Mouse (Mus musculus): ENCODE measurements around the gene Ryk. TPM values are rescaled to one million over a fixed set of nuclear protein-coding genes. Genes with fewer than 3 reads are reported as not detected.

Ryk gene
- total RNA-seq, 2 experiments from 2014 or later: 60.0 to 60.5 TPM

DNA sequence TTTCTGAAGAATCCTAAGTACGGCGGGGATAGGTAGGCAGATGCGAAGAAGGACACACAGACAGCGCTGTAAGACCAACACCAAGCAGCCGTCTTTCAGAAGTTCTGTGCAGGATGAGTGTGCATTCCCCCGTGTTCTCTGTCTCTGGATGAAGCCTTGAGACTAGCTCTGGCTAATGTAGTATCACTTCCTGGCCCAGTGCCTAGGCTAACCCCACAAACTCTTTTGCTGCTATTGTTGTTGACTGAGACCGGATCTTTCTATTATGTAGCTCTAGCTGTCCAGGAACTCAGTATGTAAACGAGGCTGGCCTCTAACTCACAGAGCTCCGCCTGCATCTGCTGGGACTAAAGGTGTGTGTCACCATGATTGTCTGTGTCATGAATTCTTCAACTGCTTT, 110.2 kb downstream of the Ryk start:
- no peak for DNase-seq (ENCODE audit: low spot score in 2 of 2)

DNA sequence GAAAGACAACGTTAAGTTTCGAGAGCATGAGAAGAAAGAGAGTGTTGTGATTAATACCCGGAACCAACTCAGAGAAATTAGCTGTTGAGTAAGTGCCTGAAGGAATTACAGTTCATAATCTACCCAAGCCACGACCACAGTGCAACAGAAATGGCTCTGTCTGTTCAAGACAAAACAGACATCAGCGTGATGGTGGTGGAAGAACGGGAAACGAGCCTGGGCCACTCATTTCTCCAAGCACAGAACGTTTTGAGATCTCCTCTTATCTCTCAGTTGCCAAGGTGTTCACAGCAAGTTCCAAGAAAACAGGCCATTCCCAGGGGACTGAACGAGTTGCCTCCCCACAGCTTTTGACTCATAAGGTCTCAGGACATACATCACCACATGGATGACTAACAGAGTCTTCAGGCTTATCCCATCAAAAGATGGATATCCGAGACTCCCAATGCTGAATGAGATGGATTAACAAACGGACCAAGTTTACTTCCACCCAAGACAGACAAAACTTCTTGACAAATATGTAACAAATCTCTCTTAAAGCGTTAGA, 111.8 kb downstream of the Ryk start:
- no peak for DNase-seq (ENCODE audit: low spot score in 2 of 2)

DNA sequence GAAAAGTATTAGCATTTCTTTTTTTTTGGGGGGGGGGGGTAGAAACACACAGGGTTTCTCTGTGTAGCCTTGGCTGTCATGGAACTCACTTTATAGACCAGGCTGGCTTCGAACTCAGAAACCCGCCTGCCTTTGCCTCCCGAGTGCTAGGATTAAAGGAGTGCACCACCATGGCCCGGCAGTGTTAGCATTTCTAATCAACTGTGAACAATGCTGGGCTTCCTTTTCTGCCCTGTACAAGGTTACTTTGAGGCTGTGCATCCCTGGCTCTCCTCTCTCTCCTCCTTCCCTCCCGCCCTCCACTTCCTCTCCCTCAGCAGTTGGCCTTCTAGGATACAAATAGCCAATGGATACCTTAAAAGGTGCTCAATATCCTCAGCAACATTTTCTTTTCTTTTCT, 114.0 kb downstream of the Ryk start:
- no peak for DNase-seq (ENCODE audit: low spot score in 2 of 2)

DNA sequence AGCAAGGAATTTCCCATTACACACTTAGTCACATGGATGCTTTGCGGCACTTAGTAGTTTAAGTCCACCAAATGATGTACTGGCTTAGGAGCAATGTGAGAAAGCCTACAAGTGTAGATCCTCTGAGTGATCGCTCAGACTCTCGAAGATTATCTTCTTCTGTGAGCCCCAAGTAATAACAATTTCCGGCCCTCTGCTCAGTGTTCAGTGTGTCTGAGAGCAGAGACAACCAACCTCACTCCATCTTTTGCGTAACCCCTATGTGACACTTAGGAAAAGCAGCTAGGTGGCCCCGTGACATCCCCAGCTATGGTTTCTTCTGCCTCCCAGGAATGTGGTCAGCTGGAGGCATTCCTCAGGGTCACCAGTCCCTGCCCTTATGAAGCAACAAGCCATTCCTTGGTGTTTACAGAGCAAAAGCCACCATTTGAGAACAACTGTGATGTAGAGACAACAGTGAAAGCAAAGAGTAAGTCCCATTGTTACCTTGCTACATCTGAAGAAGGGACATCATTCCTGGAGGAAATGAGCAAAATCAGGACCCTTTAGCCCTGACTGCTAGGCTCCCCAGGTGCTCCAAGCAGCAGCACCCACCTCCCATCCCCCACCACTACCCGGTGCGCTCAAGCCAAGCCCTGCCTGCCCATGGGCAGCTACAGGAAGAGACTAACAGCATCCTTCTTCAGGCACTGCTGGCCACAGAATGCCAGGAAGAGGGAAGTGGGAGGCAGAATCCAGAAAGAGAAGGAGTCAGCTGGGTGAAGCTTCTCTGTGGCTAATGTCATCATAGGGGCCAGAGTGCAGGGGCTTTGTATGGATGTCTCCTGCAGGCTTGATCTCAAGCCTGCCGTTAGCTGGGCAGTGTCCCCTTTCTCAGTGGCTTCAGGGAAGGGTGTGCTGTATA, 116.6 kb downstream of the Ryk start:
- DNase-seq (ENCODE audit: low spot score in 2 of 2): no peak

DNA sequence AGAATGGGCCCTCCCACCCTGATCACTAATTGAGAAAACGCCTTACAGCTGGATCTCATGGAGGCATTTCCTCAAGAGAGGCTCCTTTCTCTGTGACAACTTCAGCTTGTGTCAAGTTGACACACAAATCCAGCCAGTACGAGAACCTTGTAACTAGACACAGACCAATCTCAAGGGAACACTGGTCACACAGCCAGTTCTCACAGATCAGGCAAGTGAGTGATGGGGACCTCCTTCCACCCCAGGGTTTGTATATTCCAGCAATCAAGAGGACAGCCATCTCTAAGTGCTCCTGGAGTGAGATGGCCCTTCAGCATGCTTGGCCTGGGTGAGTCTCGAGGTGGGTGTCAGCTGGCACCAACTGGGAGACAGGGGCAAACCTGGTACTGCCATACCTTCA, 121.1 kb downstream of the Ryk start:
- no peak for DNase-seq (ENCODE audit: low spot score in 2 of 2)

Other genes with a start within 250 kb of the Ryk start
- 100 to 1,000 TPM; 200 to 212 TPM for gene Anapc13, start 208.6 kb upstream of the Ryk start, total RNA-seq (2021)
- 10 to 100 TPM; 41.1 to 43.7 TPM for gene Cep63, start 208.4 kb upstream of the Ryk start, total RNA-seq (2021)
- 10 to 100 TPM; 58.1 to 61.2 TPM for gene Amotl2, start 118.2 kb upstream of the Ryk start, total RNA-seq (2021)
- 1 to 10 TPM in 1 of 2 experiments, under 1 TPM in 1; 0.93 to 1.9 TPM for gene Slco2a1, start 153.8 kb downstream of the Ryk start, total RNA-seq (2021)

Measured in gastrocnemius, postnatal 4 days (tissue).